Mouse (Mus musculus) heart, postnatal 0 days (tissue): ENCODE measurements at regions not wholly inside any gene's neighbourhood (a gene's known extent, or its start where the extent isn't known, plus 50 kb on each side); places are given as distances from the start of the nearest gene placed in this dataset.

Experiments
- ATAC-seq: fragments of 200-750 bp; cut with Nextera tagmentation; 2 replicates; pipeline ENCODE4 v1.8.0; 2017; ENCODE audit warnings: low read depth, moderate number of reproducible peaks, moderate library complexity; ENCODE audit not compliant: insufficient read depth
- DNase-seq: peaks from one replicate; pipeline ENCODE4 v3.0.0-alpha.2; 2016; ENCODE audit warnings: low spot score
- H3K27ac ChIP-seq: fragments of 300-500 bp; sonication (generic); 2 replicates; pipeline ENCODE4 v1.5.1; 2014; ENCODE audit warnings: low read depth, mild to moderate bottlenecking
- H3K27me3 ChIP-seq: fragments of 300-500 bp; sonication (generic); 2 replicates; pipeline ENCODE4 v1.6.1; 2014; ENCODE audit warnings: low read length, mixed read lengths; ENCODE audit not compliant: control insufficient read depth, insufficient read depth
- H3K36me3 ChIP-seq: fragments of 300-500 bp; sonication (generic); replicated peaks from 2 replicates; pipeline ENCODE4 v1.6.1; 2014; ENCODE audit warnings: low read length, mixed read lengths; ENCODE audit not compliant: control insufficient read depth, insufficient read depth
- H3K4me1 ChIP-seq: fragments of 300-500 bp; sonication (generic); 2 replicates; pipeline ENCODE4 v1.6.1; 2014; ENCODE audit warnings: antibody characterized with exemption; ENCODE audit not compliant: control insufficient read depth, insufficient read depth
- H3K4me2 ChIP-seq: fragments of 300-500 bp; sonication (generic); 2 replicates; pipeline ENCODE4 v1.6.1; 2014; ENCODE audit warnings: low read depth, mild to moderate bottlenecking, low read length, moderate library complexity
- H3K4me3 ChIP-seq: fragments of 300-500 bp; sonication (generic); 2 replicates; pipeline ENCODE4 v1.5.1; 2014; ENCODE audit warnings: low read depth, low read length
- H3K9ac ChIP-seq: fragments of 300-500 bp; sonication (generic); replicated peaks from 2 replicates; pipeline ENCODE4 v1.6.1; 2014; ENCODE audit warnings: low read depth, low read length, mixed read lengths
- H3K9me3 ChIP-seq: fragments of 300-500 bp; sonication (generic); replicated peaks from 2 replicates; pipeline ENCODE4 v1.6.1; 2016; ENCODE audit warnings: low read length; ENCODE audit not compliant: control insufficient read depth
- CTCF ChIP-seq: IDR thresholded peaks from 2 replicates; pipeline ENCODE4 v1.5.1; 2016; ENCODE audit warnings: antibody characterized with exemption, control low read depth, low read depth
- EP300 ChIP-seq: IDR thresholded peaks from 2 replicates; pipeline ENCODE4 v1.6.1; 2016; ENCODE audit warnings: antibody characterized with exemption, low read depth
- WGBS: fragments of 180-500 bp; shearing (Covaris S2); extraction: QIAGEN DNeasy Blood & Tissue Kit; methylation state at CpG from one replicate; pipeline ENCODE4 v1.1.7; 2014; 5-methylcytosine and 5-hydroxymethylcytosine counted together

- no peaks in the 10 kb centered on the region for H3K27me3 ChIP-seq
- H3K9me3 ChIP-seq: no peaks in the 10 kb centered on the region
- 22% methylated on average over 6 of the region's 6 CpGs for WGBS
- H3K4me3 ChIP-seq: no peak overlapping the region
- TF ChIP-seq CTCF: no peak
- TF ChIP-seq EP300: no peak
- ATAC-seq: no peak
- no peaks in the 10 kb centered on the region for H3K36me3 ChIP-seq
- H3K9ac ChIP-seq: no peak overlapping the region
- DNase-seq: no peak
- no peak overlapping the region for H3K4me2 ChIP-seq
- peak overlapping the region; percentile 50 for H3K27ac ChIP-seq
- H3K4me1 ChIP-seq: peaks cover 30% of the 10 kb centered on the region
Observed at GRCm38 (mm10) chr4:119018573-119018972, 57.2 kb downstream of the Lao1 start.

GRCm38 (mm10) chr4:119019013-119019781 lies 57.8 kb downstream of the Lao1 start:
- Histone ChIP-seq H3K4me2 (peak overlapping the region; percentile 4; the same call in 1 of the 2 replicates), H3K4me1 (peaks cover 30% of the 10 kb centered on the region), H3K4me3 (no peak overlapping the region), H3K9me3 (no peaks in the 10 kb centered on the region), H3K27me3 (no peaks in the 10 kb centered on the region), H3K27ac (peak overlapping the region; percentile 50), H3K36me3 (no peaks in the 10 kb centered on the region), H3K9ac (no peak overlapping the region)
- 20% methylated on average over 12 of the region's 12 CpGs for WGBS
- 0 out of 2 replicates have a peak, but pooled peaks have one; percentile 6 for TF ChIP-seq CTCF
- TF ChIP-seq EP300: no peak
- DNase-seq: peak; percentile 83
- peak; percentile 86 for ATAC-seq

GRCm38 (mm10) chr4:119022338-119022737 lies 61.0 kb downstream of the Lao1 start:
- Histone ChIP-seq H3K4me3 (no peak overlapping the region), H3K27ac (peak overlapping the region; percentile 55), H3K9me3 (no peaks in the 10 kb centered on the region), H3K9ac (no peak overlapping the region), H3K4me2 (0 out of 2 replicates have a peak overlapping the region, but pooled peaks have one; percentile 24), H3K4me1 (peaks cover 36% of the 10 kb centered on the region), H3K36me3 (no peaks in the 10 kb centered on the region), H3K27me3 (no peaks in the 10 kb centered on the region)
- ATAC-seq: no peak
- 17% methylated on average over 6 of the region's 6 CpGs for WGBS
- no peak for DNase-seq
- TF ChIP-seq EP300 (no peak), CTCF (no peak)

- H3K4me2 ChIP-seq: no peak overlapping the region
Observed at GRCm38 (mm10) chr4:119026237-119026861, 65.0 kb downstream of the Lao1 start.

GRCm38 (mm10) chr4:119028208-119028821 lies 66.9 kb downstream of the Lao1 start:
- no peaks in the 10 kb centered on the region for H3K36me3 ChIP-seq
- H3K27ac ChIP-seq: no peak overlapping the region
- no peak overlapping the region for H3K4me3 ChIP-seq
- ATAC-seq (no peak), DNase-seq (no peak)
- TF ChIP-seq CTCF: no peak
- no peak for TF ChIP-seq EP300
- no peaks in the 10 kb centered on the region for H3K27me3 ChIP-seq
- H3K9me3 ChIP-seq: no peaks in the 10 kb centered on the region
- WGBS: 26% methylated on average over 8 of the region's 8 CpGs
- H3K4me1 ChIP-seq: peaks cover 24% of the 10 kb centered on the region
- H3K4me2 ChIP-seq: no peak overlapping the region
- no peak overlapping the region for H3K9ac ChIP-seq

More at GRCm38 (mm10) chr4:119026237-119026861, 65.0 kb downstream of the Lao1 start:
- Histone ChIP-seq H3K9me3 (no peaks in the 10 kb centered on the region), H3K4me1 (peaks cover 35% of the 10 kb centered on the region), H3K4me3 (no peak overlapping the region), H3K36me3 (no peaks in the 10 kb centered on the region), H3K27ac (no peak overlapping the region), H3K27me3 (no peaks in the 10 kb centered on the region), H3K9ac (no peak overlapping the region)
- 53% methylated on average over 5 of the region's 5 CpGs for WGBS
- TF ChIP-seq CTCF: no peak
- TF ChIP-seq EP300: no peak
- DNase-seq (no peak), ATAC-seq (no peak)
